Mouse (Mus musculus): ENCODE data around the gene Mrtfa.

The Mrtfa gene

DNA sequence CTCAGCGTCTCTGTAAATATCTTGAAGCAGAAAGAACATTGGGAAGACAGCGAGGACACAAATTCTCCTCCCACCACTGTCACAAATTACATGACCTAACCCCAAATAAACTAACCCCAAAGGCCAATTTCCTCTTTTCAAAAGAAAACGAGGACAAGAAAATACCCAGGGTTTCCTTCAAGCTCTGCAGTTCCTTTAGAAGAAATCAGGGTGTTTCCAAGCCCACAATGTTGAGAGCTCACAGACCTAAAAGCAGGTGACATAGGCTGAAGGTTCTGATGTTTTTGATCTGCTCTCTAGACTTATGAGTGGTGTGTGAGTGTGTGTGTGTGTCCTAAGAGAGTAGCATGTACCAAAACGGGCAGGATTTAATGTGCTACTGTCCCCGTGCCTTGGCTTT, 89.2 kb downstream of the Mrtfa start:
- DNase-seq (ENCODE audit: low spot score): no peak

DNA sequence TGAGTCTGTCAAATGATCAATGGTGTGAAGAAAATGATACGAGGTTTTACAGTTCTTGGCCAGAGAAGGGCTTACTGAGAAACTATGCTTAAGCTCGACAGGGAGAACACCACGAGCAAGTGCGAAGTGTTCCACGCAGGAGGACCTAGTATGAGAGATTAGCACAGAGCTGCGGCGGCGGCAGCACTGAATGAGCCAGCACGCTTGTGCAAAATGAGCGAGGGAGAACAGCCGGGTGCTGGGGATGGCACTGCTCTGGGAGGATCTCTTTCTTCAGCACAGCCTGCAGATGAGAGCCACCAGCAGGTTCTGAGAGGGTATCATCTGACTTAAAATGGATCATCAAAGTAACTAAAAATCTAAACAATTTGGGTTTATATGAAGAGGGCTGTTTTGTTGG, 91.3 kb downstream of the Mrtfa start:
- no peak for DNase-seq (ENCODE audit: low spot score)

DNA sequence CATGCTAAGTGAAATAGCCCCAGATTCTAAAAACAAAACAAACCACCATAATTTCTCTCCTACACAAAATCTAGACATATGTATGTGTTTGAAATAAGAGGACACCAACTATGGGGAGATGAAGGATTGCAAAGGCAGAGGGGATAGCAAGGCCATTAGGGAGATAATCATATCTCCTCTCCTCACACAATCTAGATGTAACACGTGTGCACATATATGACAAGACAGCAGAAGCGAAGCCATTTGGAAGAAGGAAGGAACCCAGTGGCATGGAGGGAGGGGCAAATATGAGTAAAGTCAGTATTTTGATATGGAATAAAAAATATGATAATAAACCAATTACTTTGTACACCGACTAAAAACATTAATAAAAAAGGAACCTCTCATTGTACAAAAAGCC, 91.9 kb downstream of the Mrtfa start:
- DNase-seq (ENCODE audit: low spot score): no peak

- no peak for DNase-seq (ENCODE audit: low spot score)
Observed at GRCm38 (mm10) chr15:81097896-81098295, 92.7 kb downstream of the Mrtfa start.

- DNase-seq (ENCODE audit: low spot score): peak; percentile 53
Observed at GRCm38 (mm10) chr15:81097456-81097855, 93.1 kb downstream of the Mrtfa start.

- DNase-seq (ENCODE audit: low spot score): no peak
Observed at GRCm38 (mm10) chr15:81096329-81097055, 94.1 kb downstream of the Mrtfa start.

GRCm38 (mm10) chr15:81093032-81093431, 97.5 kb downstream of the Mrtfa start:
- no peak for DNase-seq (ENCODE audit: low spot score)

GRCm38 (mm10) chr15:81091718-81092117, 98.8 kb downstream of the Mrtfa start:
- DNase-seq (ENCODE audit: low spot score): no peak

GRCm38 (mm10) chr15:81087529-81087928, 103.0 kb downstream of the Mrtfa start:
- DNase-seq (ENCODE audit: low spot score): no peak

DNA sequence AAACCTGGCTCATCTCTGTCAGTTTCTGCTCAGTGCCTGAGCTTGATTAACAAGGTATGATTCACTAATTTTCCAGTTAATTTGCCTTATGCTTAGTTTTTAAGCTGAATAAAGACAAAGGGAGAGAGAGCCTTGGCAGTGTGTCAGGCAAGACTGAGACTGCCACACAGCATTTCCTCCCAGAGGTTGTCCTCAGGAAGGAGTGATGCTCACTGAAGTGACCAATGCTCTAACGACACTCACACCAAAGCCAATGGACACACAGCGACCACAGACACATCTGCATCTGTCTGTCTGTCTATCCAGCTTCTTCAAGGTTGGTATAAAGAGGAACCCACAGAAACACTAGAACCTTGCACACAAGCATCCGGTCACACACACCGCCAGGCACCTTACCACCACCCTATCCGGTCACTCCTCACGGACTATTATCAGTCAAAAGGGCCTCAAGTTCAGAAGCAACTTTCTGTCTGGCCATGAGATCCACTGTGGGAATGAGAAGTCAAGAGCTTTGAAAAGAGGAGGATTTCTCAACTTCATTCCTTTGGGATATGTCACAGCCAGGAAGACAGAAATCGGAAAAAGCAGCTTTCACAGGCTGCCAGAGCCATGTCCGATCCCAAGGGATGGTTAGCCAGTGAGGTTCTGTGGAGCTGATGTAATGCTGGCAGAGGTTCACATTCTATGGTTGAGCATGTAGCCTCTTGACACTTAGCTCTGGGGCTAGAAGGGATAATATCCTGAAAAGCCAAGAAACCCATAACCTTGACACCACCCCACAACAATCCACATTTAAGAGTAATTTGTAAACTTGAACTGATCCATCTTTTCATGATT, 103.7 kb downstream of the Mrtfa start:
- DNase-seq (ENCODE audit: low spot score): peak; percentile 89

DNA sequence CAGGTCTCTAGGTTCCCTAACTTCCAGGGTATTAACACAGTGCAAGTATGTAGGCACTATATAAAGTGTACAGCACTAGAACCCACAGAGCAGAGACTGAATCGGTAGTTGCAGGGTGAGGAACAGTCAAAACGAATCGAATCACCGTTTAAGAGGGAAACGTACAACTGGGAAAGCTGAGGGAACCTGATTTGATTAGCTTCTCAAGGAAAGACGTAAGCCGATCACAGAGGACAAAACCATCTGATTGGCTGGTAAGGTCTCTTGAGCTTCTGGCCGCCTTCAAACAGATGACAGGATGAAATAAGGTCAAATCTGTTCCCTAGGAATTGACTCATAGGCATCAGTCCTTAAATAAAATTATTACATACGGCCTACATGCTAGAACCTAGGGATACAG, 106.7 kb downstream of the Mrtfa start:
- peak; percentile 64 for DNase-seq (ENCODE audit: low spot score)

DNA sequence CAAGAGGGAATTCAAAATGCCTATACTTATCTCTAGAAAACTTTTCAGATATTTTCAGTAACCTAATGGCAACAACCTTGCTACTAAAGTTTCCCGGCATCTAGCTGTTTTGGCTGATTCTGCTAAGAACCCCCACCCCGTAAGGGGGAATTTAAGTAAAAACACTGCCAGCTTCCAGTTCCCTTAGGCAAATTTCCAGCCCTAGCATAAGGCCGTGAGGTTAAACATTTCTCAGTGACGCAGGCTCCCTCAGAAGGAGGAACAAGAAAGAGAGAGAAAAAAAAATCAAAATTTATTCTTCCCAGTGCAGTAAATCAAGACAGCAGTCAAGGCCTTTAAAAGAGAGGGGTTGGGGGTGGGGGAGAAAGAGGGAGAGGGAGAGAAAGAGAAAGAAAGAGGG, 107.3 kb downstream of the Mrtfa start:
- DNase-seq (ENCODE audit: low spot score): no peak

GRCm38 (mm10) chr15:81081216-81081615, 109.3 kb downstream of the Mrtfa start:
- DNase-seq (ENCODE audit: low spot score): no peak

- DNase-seq (ENCODE audit: low spot score): no peak
Observed at GRCm38 (mm10) chr15:81080405-81080804, 110.2 kb downstream of the Mrtfa start.

- no peak for DNase-seq (ENCODE audit: low spot score)
Observed at GRCm38 (mm10) chr15:81079255-81079654, 111.3 kb downstream of the Mrtfa start.

DNA sequence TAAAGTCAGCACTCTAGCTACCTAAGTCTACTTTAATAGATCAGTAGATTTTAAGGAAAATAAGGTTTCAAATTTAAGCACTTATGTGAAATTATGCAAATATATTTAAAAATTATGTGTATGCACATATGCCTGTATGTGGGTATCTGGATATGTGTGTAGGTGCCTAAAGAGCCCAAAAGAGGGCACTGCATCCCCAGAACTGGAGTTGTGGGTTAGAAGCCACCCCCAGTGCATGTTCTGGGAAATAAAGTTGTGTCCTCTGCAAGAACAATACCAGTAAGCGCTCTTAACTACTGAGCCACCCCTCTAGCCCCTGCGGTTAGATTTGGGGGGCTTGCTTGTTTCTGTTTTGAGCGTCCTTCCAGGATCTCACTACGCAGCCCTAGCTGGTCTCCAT, 113.0 kb downstream of the Mrtfa start:
- DNase-seq (ENCODE audit: low spot score): no peak

DNA sequence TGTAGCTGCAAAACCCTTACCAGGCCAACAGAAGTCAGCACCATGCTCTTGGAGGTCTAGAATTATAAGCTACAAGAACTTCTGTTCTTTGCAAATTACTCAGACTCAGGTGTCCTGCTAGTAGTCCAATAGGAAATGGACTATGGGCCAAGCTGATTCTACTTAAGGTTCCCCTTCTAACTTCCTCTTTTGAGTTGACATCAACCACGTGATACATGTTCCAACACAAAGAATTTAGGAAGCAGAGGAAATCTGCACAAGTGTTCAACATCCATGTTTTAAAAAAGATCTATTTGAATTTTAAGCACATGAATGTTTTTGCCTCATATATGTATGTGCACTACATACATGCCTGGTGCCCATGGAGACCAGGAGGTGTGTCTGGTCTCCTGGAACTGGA, 116.0 kb downstream of the Mrtfa start:
- no peak for DNase-seq (ENCODE audit: low spot score)

- peak; percentile 53 for DNase-seq (ENCODE audit: low spot score)
Observed at GRCm38 (mm10) chr15:81073751-81074150, 116.8 kb downstream of the Mrtfa start.

- DNase-seq (ENCODE audit: low spot score): no peak
Observed at GRCm38 (mm10) chr15:81072748-81073147, 117.8 kb downstream of the Mrtfa start.

DNA sequence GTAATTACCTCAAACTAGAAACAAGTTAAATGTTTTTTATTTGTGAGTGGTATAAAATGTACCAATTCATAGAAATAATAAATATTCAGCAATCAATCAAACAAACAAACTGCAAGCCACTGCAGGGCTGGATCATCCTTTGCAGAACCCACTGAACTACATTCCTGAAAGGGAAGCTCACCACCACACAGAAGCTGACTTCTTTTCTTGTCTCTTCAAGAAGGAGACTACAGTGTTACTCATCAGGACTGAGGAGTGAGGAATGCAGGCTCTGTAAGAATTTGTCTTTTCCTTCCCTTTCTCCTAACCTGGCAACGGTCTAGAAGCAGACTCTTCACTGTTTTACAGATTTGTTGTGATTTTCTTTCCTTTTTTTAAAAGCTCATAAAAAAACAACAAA, 120.1 kb downstream of the Mrtfa start:
- DNase-seq (ENCODE audit: low spot score): no peak

GRCm38 (mm10) chr15:81068641-81069381, 121.7 kb downstream of the Mrtfa start:
- no peak for DNase-seq (ENCODE audit: low spot score)

DNA sequence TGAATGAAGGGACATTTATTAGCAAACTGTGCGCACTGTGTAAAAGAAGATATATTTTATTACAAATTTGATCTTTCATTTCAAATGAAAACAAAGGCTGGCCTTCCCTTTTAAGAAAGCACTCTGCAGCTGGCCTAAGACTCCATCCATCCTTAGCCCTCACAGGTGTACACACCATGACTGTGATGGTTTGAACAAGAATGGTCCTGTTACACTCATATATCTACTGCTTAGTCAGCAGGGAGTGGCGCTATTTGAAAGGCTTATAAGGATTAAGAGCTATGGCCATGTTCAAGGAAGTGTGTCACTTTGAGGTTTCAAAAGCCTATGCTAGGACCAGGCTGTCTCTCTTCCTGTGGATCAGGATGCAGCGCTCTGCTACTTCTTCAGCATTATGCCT, 122.8 kb downstream of the Mrtfa start:
- no peak for DNase-seq (ENCODE audit: low spot score)

DNA sequence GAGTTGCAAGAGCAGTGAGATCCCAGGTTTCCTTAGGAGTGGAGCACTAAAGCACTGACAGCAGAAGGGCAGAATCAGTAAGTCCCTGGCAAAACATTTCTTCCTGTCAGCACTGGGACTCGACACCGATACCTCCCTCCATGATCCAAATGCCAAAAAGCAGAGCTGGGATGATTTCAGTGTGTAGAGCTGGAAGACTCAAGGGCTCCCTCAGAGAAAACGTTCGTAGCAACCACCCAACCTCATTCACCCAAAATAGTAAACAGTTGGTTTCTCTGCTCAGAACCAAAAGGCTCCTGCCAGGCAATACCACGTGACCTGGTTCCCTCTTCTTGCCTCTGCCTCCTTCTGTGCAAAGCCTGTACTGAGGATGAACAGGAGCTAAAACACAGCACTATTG, 123.6 kb downstream of the Mrtfa start:
- DNase-seq (ENCODE audit: low spot score): no peak
